Mouse (Mus musculus) kidney, embryonic 16.5 days (tissue): ENCODE results near the gene Srsf1. TPM values are rescaled to one million over a fixed set of nuclear protein-coding genes. Genes with fewer than 3 reads are reported as not detected.
A peak's percentile ranks its signal among the peaks of the same experiment; 100 is the strongest.

ENCODE experiments used
- ATAC-seq: fragments of 200-750 bp; cut with Nextera tagmentation; 2 replicates; pipeline ENCODE4 v1.8.0; 2017; ENCODE audit warnings: moderate TSS enrichment; ENCODE audit not compliant: low FRiP score, low TSS enrichment
- H3K27ac ChIP-seq: fragments of 300-500 bp; sonication (generic); 2 replicates; pipeline ENCODE4 v1.5.1; 2014; ENCODE audit warnings: low read length
- H3K27me3 ChIP-seq: fragments of 300-500 bp; sonication (generic); 2 replicates; pipeline ENCODE4 v1.6.1; 2014; ENCODE audit warnings: low read length, control low read depth, mixed read lengths; ENCODE audit not compliant: insufficient read depth
- H3K36me3 ChIP-seq: fragments of 300-500 bp; sonication (generic); 2 replicates; pipeline ENCODE4 v1.6.1; 2014; ENCODE audit warnings: low read length, control low read depth, mixed read lengths; ENCODE audit not compliant: insufficient read depth
- H3K4me1 ChIP-seq: fragments of 300-500 bp; sonication (generic); 2 replicates; pipeline ENCODE4 v1.6.1; 2014; ENCODE audit warnings: low read length, control low read depth, mixed read lengths; ENCODE audit not compliant: insufficient read depth
- H3K4me2 ChIP-seq: fragments of 300-500 bp; sonication (generic); replicated peaks from 2 replicates; pipeline ENCODE4 v1.6.1; 2014; ENCODE audit warnings: low read depth, low read length
- H3K4me3 ChIP-seq: fragments of 300-500 bp; sonication (generic); 2 replicates; pipeline ENCODE4 v1.5.1; 2014; ENCODE audit warnings: mild to moderate bottlenecking, low read length
- H3K9ac ChIP-seq: fragments of 300-500 bp; sonication (generic); replicated peaks from 2 replicates; pipeline ENCODE4 v1.6.1; 2014; ENCODE audit warnings: low read length
- H3K9me3 ChIP-seq: fragments of 300-500 bp; sonication (generic); 2 replicates; pipeline ENCODE4 v1.6.1; 2016; ENCODE audit warnings: low read length, control low read depth
- WGBS: fragments of 180-500 bp; shearing (Covaris S2); extraction: QIAGEN DNeasy Blood & Tissue Kit; methylation state at CpG from one replicate; pipeline ENCODE4 v1.1.7; 2014; 5-methylcytosine and 5-hydroxymethylcytosine counted together
- polyA plus RNA-seq: library from polyadenylated mRNA; unstranded; fragments of >200 nt; fragmentation: Nextera tagmentation; extraction: Ambion mirVana; gene quantifications from 2 replicates; pipeline ENCODE4 v1.2.1, GENCODE M21; 2015

Srsf1 gene
- polyA plus RNA-seq, 1 experiment from 2014 or later = 283 TPM

GRCm38 (mm10) chr11:88067586-88068410, 20.6 kb downstream of the Srsf1 start, which contains the start of gene Vezf1:
Gene Vezf1, plus strand, starts transcription at chr11:88068279.
- Histone ChIP-seq H3K9ac (peak within 1 kb of the TSS; percentile 96), H3K4me1 (peaks cover 33% of the 10 kb centered on the region), H3K4me3 (peak within 1 kb of the TSS; percentile 88), H3K27me3 (no peaks in the 10 kb centered on the region), H3K4me2 (peak within 1 kb of the TSS; percentile 89), H3K36me3 (no peaks in the 10 kb centered on the region), H3K9me3 (no peaks in the 10 kb centered on the region), H3K27ac (peak within 1 kb of the TSS; percentile 97)
- WGBS = under 1% methylated on average over 55 of the region's 81 CpGs
- peak; percentile 87 for ATAC-seq

DNA sequence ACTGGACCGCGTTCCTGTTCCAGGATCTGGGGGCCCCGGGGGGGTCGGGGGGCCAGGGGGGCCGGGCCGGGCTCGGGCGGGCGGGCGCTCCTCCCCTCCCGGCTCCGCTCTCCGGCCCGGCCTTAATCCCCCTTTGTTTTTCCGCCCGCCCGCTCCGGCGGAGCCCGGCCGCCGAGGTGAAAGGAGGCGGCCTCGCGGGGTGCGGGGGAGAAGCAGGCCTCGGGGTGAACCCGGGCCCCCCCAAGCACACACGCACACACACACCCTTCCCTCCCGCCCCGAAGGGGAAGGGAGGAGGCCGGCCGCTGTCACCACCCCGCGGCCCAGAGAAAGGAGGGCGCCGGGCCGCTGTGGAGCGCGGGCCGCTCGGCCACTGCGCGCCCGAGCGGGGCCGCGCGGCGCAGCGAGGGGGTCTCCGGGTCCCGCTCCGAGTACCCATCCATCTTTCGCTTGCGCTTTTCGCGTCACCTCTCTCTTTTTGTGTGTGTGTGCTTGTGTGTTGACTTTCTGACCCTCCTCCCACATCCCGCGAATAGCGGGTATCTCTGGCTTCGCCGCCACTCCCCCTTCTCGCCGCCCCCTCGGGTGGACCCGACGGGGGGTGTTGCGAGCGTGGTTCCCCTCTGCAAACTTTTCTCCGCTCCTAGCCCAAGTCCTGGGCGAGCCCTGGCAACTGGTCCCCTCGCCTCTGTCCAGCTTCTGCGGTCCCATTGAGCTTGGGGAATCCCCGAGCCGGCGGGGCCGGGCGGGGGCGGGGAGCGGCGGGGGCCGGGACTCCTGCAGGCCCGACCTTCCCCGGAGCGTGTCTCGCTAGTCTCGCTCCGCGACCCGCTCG, 21.5 kb downstream of the Srsf1 start:
- Histone ChIP-seq H3K4me2 (peak overlapping the region; percentile 57), H3K9ac (peak overlapping the region; percentile 96), H3K27me3 (no peaks in the 10 kb centered on the region), H3K9me3 (no peaks in the 10 kb centered on the region), H3K4me1 (peaks cover 38% of the 10 kb centered on the region), H3K27ac (peak overlapping the region; percentile 97), H3K4me3 (peak overlapping the region; percentile 88), H3K36me3 (peaks cover 6% of the 10 kb centered on the region; the same call in 1 of the 2 replicates)
- ATAC-seq = peak; percentile 72
- WGBS = under 1% methylated on average over 78 of the region's 92 CpGs

DNA sequence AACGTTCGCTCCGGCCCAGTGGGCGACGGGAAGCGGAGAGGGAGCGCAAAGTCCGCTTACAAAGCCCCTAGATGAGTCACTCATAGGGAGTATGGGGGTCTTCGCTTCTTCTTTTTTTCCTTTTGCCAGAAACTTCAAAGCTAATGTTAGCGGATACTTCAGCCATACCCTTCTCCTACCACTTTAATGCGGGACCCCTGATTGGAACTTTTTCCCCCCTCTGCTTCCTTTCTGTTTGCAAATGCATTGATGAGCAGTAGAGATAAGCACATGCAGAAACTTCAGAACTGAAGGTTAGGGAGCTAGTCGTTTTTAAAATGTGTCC, 22.0 kb downstream of the Srsf1 start:
- Histone ChIP-seq H3K4me1 (peaks cover 38% of the 10 kb centered on the region), H3K9ac (peak overlapping the region; percentile 96), H3K27me3 (no peaks in the 10 kb centered on the region), H3K36me3 (peaks cover 8% of the 10 kb centered on the region; the same call in 1 of the 2 replicates), H3K4me3 (peak overlapping the region; percentile 88), H3K9me3 (no peaks in the 10 kb centered on the region), H3K4me2 (peak overlapping the region; percentile 57), H3K27ac (peak overlapping the region; percentile 97)
- no peak for ATAC-seq
- WGBS = 0% methylated on average over 12 of the region's 12 CpGs

DNA sequence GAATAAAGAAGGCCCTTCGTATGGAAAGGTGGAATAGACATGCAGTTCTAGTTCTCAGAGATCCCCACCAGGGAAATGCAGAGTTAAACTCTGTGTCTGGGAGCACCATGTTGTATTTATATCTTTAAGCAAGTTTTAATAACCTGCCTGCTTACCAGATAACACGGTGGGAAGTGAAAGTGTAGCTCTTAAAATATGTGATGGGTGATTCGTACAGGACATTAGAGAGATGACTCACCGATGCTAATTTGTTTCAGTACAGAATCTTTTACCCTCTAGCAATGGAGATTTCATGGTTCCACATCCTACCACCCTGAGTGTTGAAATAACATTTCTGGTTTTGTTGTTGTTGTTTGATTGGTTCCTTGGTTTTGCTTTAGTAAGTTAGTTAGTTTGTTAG, 23.2 kb downstream of the Srsf1 start:
- Histone ChIP-seq H3K4me2 (peak overlapping the region; percentile 57), H3K27ac (no peak overlapping the region), H3K4me1 (peaks cover 38% of the 10 kb centered on the region), H3K4me3 (peak overlapping the region; percentile 88), H3K27me3 (no peaks in the 10 kb centered on the region), H3K36me3 (peaks cover 16% of the 10 kb centered on the region; the same call in 1 of the 2 replicates), H3K9me3 (no peaks in the 10 kb centered on the region), H3K9ac (0 out of 2 replicates have a peak overlapping the region, but pooled peaks have one; percentile 1)
- WGBS = 27% methylated on average over 4 of the region's 4 CpGs
- ATAC-seq = no peak

DNA sequence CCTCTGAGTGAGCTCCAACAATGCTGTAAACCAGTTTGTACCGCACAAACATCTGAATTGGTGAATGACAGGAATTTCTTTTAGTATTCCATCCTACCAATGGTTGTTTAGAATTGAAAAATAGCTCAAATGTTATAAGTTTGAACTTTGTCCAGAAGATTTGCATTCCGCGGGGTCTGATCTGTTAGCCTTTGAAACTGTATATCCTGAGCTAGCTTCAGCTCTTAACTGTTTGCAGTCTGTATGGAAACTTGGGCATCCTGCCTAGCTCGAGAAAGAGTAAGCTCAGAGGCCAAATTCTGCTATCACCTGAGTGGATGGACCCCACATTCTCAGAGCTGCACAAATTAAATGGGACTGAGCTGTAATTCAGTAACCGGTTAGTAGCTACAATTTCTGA, 23.9 kb downstream of the Srsf1 start:
- H3K4me1 ChIP-seq = peaks cover 38% of the 10 kb centered on the region
- H3K27ac ChIP-seq = no peak overlapping the region
- peak overlapping the region; percentile 57 for H3K4me2 ChIP-seq
- H3K27me3 ChIP-seq = no peaks in the 10 kb centered on the region
- H3K9me3 ChIP-seq = no peaks in the 10 kb centered on the region
- H3K36me3 ChIP-seq = peaks cover 17% of the 10 kb centered on the region; the same call in 1 of the 2 replicates
- ATAC-seq = no peak
- H3K4me3 ChIP-seq = peak overlapping the region; percentile 88; the same call in 1 of the 2 replicates
- H3K9ac ChIP-seq = no peak overlapping the region
- 29% methylated on average over 5 of the region's 5 CpGs for WGBS

GRCm38 (mm10) chr11:88073343-88073875, 26.2 kb downstream of the Srsf1 start:
- Histone ChIP-seq H3K9ac (no peak overlapping the region), H3K9me3 (no peaks in the 10 kb centered on the region), H3K4me3 (no peak overlapping the region), H3K36me3 (peaks cover 34% of the 10 kb centered on the region), H3K27ac (no peak overlapping the region), H3K4me2 (no peak overlapping the region), H3K27me3 (no peaks in the 10 kb centered on the region), H3K4me1 (peaks cover 32% of the 10 kb centered on the region)
- WGBS = 86% methylated on average over 14 of the region's 14 CpGs
- ATAC-seq = no peak

DNA sequence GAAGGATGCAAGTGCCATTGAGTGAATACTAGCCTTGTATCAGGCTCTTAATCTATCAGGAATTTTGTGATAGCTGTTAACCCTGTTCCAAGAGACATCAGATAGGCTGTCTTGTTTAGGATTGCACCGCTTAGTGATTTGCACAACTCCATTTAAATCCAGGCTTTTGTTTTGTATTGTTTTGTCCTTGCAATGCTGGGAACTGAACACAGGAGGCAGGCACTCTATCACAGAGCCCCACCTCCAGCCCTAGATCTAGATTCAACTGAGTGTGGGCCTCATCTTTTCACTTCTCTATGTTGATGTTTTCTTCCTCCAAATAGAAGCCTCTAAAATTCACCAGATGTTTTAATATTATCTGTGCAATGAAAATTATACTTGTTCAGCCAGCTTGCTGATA, 28.5 kb downstream of the Srsf1 start:
- Histone ChIP-seq H3K4me1 (peaks cover 20% of the 10 kb centered on the region), H3K27ac (no peak overlapping the region), H3K27me3 (no peaks in the 10 kb centered on the region), H3K9ac (no peak overlapping the region), H3K4me3 (no peak overlapping the region), H3K36me3 (peaks cover 52% of the 10 kb centered on the region), H3K9me3 (no peaks in the 10 kb centered on the region), H3K4me2 (no peak overlapping the region)
- 91% methylated on average over 1 of the region's 1 CpGs for WGBS
- no peak for ATAC-seq

DNA sequence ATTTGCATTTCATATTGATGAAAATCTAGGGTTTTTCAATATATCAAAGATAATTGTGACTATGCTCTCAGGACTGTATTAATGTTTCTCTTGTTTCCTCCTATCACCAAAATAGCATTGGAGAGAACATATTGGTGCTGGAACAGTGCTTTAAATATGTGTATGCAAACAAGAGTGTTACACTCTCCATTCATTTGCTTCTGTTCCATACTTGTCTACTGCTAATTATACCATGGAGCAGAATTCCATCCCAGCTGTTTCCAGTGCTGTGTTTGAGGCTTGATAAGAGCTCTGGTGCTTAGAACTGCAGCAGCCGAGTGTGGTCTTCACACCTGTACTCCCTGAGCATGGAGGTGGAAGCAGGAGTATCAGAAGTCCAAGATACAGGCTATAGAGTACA, 29.2 kb downstream of the Srsf1 start:
- no peaks in the 10 kb centered on the region for H3K27me3 ChIP-seq
- H3K4me1 ChIP-seq = peaks cover 13% of the 10 kb centered on the region
- no peaks in the 10 kb centered on the region for H3K9me3 ChIP-seq
- H3K9ac ChIP-seq = no peak overlapping the region
- peaks cover 59% of the 10 kb centered on the region for H3K36me3 ChIP-seq
- ATAC-seq = no peak
- no peak overlapping the region for H3K27ac ChIP-seq
- no peak overlapping the region for H3K4me3 ChIP-seq
- WGBS = 84% methylated on average over 1 of the region's 1 CpGs
- no peak overlapping the region for H3K4me2 ChIP-seq

DNA sequence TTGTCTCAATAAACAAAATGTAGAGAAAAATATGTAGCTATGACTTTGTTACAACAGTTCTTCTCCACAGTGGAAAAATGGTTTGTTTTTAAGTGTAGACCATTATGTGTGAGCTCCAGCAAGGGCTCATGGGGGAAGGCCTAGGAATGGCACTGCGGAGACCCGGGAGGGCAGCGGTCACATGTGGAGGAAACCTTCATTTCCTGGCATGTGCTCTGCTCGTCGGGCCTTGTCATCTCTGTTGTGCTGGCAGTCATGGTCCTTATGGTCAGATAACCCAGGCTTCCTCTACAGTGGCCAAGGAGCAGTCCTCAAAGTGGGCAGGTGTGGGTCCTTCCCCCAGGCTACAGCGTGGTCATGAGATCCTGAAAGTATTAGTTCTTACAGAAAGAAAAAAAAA, 36.5 kb downstream of the Srsf1 start:
- Histone ChIP-seq H3K9ac (no peak overlapping the region), H3K27ac (no peak overlapping the region), H3K9me3 (no peaks in the 10 kb centered on the region), H3K27me3 (no peaks in the 10 kb centered on the region), H3K4me2 (no peak overlapping the region), H3K4me3 (no peak overlapping the region), H3K36me3 (peaks cover 39% of the 10 kb centered on the region), H3K4me1 (peaks cover 15% of the 10 kb centered on the region)
- ATAC-seq = no peak
- WGBS = 62% methylated on average over 6 of the region's 6 CpGs
